Mouse (Mus musculus): ENCODE data around the gene Slc12a3. TPM values are rescaled to one million over a fixed set of nuclear protein-coding genes. Genes with fewer than 3 reads are reported as not detected.

Gene Slc12a3
- not detected in 2 replicates for polyA plus RNA-seq (2015; fragmentation: Nextera tagmentation; extraction: Ambion mirVana)

DNA sequence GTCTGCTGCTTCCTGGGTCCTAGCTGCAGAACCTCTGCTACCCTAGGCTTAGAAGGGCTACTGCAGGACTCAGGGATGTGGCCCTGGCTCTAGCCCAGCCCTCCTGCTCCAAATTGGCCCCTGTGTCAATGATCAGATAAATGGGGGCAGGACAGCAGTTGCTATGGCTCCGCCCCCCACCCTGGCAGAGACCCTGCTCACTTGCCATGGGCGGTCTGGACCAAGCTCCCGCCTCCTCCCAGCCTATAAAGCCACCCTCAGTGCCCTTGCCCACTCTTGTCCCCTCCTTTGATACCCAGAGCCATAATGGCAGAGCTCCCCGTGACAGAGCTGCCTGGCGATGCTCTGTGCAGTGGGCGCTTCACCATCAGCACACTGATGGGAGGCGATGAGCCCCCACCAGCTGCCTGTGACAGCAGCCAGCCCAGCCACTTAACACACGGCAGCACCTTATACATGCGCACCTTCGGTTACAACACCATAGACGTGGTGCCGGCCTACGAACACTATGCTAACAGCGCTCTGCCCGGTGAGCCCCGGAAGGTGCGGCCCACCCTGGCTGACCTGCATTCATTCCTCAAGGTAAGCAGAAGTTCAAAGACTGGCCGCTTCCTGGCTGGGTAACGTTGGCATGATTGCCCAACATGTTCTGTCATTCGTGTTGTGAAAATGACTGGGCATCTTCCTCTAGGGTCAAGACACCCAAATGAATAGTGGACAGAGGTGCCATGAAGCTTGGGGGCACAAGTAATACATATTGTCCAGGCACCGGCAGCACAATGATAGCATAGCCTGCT, at the start of gene Slc12a3:
Gene Slc12a3 (plus strand): TSS at position 270 of the 797 bp plus-strand sequence.
- Histone ChIP-seq H3K27ac (no peak within 1 kb of the TSS), H3K36me3 (no peaks in the 10 kb centered on the region), H3K4me2 (no peak within 1 kb of the TSS), H3K4me1 (no peaks in the 10 kb centered on the region), H3K27me3 (peaks cover 12% of the 10 kb centered on the region; the same call in 1 of the 2 replicates), H3K9me3 (no peaks in the 10 kb centered on the region), H3K9ac (no peak within 1 kb of the TSS), H3K4me3 (no peak within 1 kb of the TSS)
- ATAC-seq (ENCODE audit: insufficient number of reproducible peaks, low FRiP score, low TSS enrichment, low read depth) = no peak
- 79% methylated on average over 21 of the region's 21 CpGs for WGBS

DNA sequence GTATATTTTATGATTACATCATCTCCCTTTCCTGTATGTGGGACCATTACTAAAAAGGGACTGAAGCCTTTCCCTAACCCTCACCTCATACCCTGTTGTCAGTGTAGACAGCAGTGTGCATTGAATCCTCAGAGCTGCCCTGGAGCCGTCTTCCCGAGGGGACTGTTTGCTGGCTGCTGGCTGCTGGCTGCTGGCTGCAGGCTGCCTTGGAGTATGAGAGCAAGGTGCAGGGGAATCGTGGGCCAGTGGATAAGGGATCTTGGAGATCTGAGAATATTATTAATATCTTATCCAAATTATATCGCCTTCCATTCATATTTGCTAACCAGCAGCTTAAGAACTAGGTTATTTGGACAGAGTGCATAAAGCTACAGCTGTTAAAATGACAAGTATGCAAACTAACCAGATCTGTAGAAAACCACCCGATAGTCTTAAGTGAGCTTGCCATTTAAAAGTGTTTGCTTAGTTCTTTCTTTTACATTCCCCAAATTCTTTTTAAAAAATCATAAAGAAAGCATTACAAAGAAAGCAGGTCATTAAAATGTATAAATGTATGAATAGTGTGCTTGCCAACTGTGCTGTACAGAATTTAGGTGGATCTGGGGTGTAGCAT, 48.9 kb upstream of the Slc12a3 start:
- 64% methylated on average over 5 of the region's 5 CpGs for WGBS
- H3K4me2 ChIP-seq = no peak overlapping the region

DNA sequence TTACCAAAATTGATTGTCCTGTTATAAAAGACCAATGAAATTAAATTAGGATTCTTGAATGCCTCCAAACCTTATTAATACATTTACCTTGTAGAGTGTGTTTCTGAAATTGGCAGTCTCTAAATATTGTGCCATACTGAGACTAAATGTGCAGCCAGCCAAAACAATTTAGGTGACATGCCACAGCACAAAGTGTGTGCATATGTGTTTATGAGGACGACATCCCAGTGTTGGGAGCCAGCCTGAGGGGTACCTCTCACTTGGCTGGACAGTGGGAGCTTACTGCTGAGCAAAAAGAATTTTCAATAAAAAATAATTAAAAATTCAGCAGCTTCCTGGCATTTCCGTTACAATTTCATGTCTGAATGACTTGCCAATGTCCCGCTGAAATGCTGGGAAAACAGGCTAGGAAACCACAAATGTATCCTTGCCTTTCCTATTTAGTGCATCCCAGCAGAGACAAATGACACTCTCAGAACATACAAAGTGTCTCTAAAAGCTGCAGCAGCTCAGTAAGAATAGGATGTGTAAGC, 46.5 kb upstream of the Slc12a3 start:
- Histone ChIP-seq H3K4me3 (no peak overlapping the region), H3K9ac (no peak overlapping the region), H3K4me2 (no peak overlapping the region), H3K36me3 (no peaks in the 10 kb centered on the region), H3K4me1 (no peaks in the 10 kb centered on the region), H3K27ac (no peak overlapping the region), H3K27me3 (no peaks in the 10 kb centered on the region), H3K9me3 (no peaks in the 10 kb centered on the region)
- WGBS = 77% methylated on average over 3 of the region's 3 CpGs
- ATAC-seq (ENCODE audit: insufficient number of reproducible peaks, low FRiP score, low TSS enrichment, low read depth) = no peak

More for the DNA sequence above, 48.9 kb upstream of the Slc12a3 start:
- Histone ChIP-seq H3K4me3 (no peak overlapping the region), H3K9me3 (no peaks in the 10 kb centered on the region), H3K4me1 (no peaks in the 10 kb centered on the region), H3K9ac (no peak overlapping the region), H3K36me3 (no peaks in the 10 kb centered on the region), H3K27ac (no peak overlapping the region), H3K27me3 (no peaks in the 10 kb centered on the region)
- no peak for ATAC-seq (ENCODE audit: insufficient number of reproducible peaks, low FRiP score, low TSS enrichment, low read depth)

DNA sequence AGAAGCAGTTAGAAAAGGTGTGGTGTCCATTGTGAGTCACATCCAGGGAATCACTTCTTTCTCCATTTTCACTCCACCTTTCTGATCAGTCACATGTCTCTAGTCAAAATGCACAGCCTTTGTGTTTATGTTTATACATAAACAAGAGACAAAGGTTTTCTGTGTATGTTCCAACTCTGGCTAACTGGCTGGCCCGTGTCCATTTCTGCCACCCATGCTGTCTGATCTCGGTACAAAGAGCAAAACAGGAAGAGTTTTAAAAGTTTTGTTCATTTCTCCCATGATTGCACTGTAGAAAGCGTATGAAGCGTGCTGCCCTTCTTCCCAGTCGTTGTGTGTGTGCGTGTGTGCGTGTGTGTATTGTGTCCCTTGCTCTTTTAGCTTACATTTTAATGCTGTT, 44.8 kb upstream of the Slc12a3 start:
- Histone ChIP-seq H3K4me3 (no peak overlapping the region), H3K4me2 (no peak overlapping the region), H3K36me3 (no peaks in the 10 kb centered on the region), H3K27ac (no peak overlapping the region), H3K9ac (no peak overlapping the region), H3K4me1 (no peaks in the 10 kb centered on the region), H3K27me3 (no peaks in the 10 kb centered on the region), H3K9me3 (no peaks in the 10 kb centered on the region)
- ATAC-seq (ENCODE audit: insufficient number of reproducible peaks, low FRiP score, low TSS enrichment, low read depth) = no peak
- WGBS = 89% methylated on average over 7 of the region's 7 CpGs

DNA sequence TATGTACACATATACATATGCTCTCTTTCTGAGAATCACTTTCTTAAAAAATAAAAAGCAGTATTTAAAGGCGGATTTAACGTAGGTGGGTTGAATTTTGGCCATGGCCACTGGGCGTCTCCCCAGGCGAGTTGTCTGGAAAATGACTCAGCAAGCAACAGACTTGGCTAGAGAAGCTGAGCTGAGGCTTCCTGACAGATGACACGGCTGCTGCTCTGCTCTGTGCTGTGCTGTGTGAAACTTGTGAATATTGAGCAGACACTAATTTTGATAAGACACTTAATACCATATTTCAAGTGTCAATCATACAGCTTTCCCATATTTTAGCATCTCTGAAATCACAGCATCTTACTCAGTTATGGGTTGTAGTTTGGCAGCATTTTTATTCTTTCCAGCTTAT, 38.4 kb upstream of the Slc12a3 start:
- Histone ChIP-seq H3K9me3 (no peaks in the 10 kb centered on the region), H3K27ac (no peak overlapping the region), H3K27me3 (no peaks in the 10 kb centered on the region), H3K4me3 (no peak overlapping the region), H3K36me3 (peaks cover 18% of the 10 kb centered on the region), H3K9ac (no peak overlapping the region), H3K4me2 (no peak overlapping the region), H3K4me1 (0 out of 2 replicates have a peak, but pooled peaks cover 3% of the 10 kb centered on the region)
- ATAC-seq (ENCODE audit: insufficient number of reproducible peaks, low FRiP score, low TSS enrichment, low read depth) = no peak
- WGBS = 78% methylated on average over 5 of the region's 5 CpGs

DNA sequence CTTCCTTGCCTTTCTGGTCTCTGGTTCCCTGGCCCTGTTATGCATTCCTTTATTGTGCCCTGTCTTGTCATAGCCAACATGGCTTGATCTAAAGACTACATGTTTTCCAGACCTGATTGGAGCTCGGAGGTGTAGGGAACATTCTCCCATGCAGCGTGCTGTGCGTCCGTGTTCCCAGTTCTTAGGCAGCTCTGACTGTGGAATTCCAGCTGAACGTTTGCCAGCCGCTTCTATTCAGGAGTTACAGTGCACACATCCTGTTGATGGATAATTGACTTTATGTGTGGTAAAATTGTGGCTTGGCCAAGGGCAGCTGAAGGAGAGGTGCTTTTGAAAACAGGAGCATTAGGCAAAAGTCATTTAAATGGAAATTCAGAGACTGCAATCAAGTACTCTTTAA, 36.9 kb upstream of the Slc12a3 start:
- no peak overlapping the region for H3K9ac ChIP-seq
- peaks cover 18% of the 10 kb centered on the region for H3K36me3 ChIP-seq
- WGBS = 49% methylated on average over 6 of the region's 6 CpGs
- no peak for ATAC-seq (ENCODE audit: insufficient number of reproducible peaks, low FRiP score, low TSS enrichment, low read depth)
- H3K27me3 ChIP-seq = no peaks in the 10 kb centered on the region
- 0 out of 2 replicates have a peak overlapping the region, but pooled peaks have one; percentile 11 for H3K27ac ChIP-seq
- H3K9me3 ChIP-seq = no peaks in the 10 kb centered on the region
- H3K4me1 ChIP-seq = 0 out of 2 replicates have a peak, but pooled peaks cover 3% of the 10 kb centered on the region
- H3K4me2 ChIP-seq = no peak overlapping the region
- H3K4me3 ChIP-seq = no peak overlapping the region

DNA sequence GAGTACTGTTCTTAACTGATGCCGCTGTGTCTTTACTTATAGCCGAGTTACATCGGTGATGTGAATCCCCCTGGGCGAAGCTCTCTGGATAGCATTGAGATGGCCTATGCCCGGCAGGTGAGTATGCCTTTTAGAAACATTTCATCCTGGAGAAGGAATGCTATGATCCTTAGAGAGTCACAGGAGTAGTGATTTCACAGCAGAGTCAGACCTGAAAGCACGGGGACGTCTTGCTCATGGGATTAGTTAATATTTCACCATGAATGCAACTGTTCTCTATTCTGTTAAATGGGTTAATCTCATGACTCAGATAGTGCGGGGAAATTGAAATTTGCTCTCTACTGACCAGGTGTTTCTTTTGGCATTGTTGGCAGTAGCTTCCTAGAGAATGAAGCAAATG, 36.4 kb upstream of the Slc12a3 start:
- ATAC-seq (ENCODE audit: insufficient number of reproducible peaks, low FRiP score, low TSS enrichment, low read depth) = no peak
- no peak overlapping the region for H3K27ac ChIP-seq
- no peaks in the 10 kb centered on the region for H3K9me3 ChIP-seq
- WGBS = 91% methylated on average over 8 of the region's 8 CpGs
- H3K9ac ChIP-seq = no peak overlapping the region
- no peak overlapping the region for H3K4me3 ChIP-seq
- H3K4me2 ChIP-seq = no peak overlapping the region
- H3K36me3 ChIP-seq = peaks cover 18% of the 10 kb centered on the region
- H3K4me1 ChIP-seq = 0 out of 2 replicates have a peak, but pooled peaks cover 3% of the 10 kb centered on the region
- no peaks in the 10 kb centered on the region for H3K27me3 ChIP-seq

DNA sequence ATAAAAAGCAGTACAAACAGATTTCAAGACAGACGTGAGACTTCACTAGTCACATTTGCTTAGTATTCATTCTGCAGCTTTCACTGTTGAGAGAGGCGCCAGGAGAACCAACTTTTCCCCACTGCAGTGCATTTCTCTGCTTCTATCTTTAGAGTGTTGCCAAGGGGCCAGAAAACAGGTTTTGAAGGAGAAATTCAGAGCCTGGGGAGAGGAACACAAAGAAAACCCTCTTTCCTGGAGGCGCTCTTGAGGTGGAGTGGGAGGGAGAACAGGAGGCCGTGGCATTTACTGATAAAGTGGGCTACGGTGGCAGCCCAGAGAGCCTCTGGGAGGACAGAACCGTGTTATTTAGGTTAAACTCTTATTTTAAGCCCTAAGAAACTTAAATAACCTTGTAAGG, 33.3 kb upstream of the Slc12a3 start:
- H3K4me1 ChIP-seq = 0 out of 2 replicates have a peak, but pooled peaks cover 3% of the 10 kb centered on the region
- no peak overlapping the region for H3K9ac ChIP-seq
- H3K36me3 ChIP-seq = peaks cover 18% of the 10 kb centered on the region
- no peaks in the 10 kb centered on the region for H3K27me3 ChIP-seq
- H3K4me2 ChIP-seq = no peak overlapping the region
- no peak for ATAC-seq (ENCODE audit: insufficient number of reproducible peaks, low FRiP score, low TSS enrichment, low read depth)
- H3K4me3 ChIP-seq = no peak overlapping the region
- H3K27ac ChIP-seq = no peak overlapping the region
- no peaks in the 10 kb centered on the region for H3K9me3 ChIP-seq
- WGBS = 76% methylated on average over 6 of the region's 6 CpGs

DNA sequence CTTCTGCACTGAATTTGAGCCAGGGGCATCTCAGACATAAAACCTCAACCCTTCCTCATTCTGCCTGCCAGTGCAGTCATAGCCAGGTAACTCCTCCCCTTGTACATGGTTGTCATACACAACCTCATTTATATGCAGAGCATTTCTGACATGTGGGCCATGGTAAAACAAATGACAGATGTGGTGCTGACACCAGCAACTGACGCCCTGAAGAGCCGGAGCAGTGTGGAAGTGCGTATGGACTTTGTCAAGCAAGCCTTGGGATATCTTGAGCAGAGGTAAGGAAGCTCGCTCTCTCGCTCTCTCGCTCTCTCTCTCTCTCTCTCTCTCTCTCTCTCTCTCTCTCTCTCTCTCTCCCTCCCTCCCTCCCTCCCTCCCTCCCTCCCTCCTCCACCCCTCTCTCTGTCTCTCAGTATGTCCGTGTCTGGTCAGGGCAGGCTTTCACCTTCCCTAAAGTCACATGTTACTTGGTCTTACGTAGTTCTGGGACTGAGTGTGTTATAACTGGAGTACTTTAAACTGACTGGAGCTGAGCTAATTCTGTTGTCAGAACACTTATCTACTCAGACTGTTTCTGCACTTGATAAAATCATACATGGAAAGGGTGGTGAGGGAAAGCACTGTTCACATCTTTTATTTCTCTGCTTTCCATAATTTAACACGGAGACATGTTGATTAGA, 32.5 kb upstream of the Slc12a3 start:
- Histone ChIP-seq H3K4me3 (no peak overlapping the region), H3K9ac (no peak overlapping the region), H3K4me2 (no peak overlapping the region), H3K36me3 (peaks cover 23% of the 10 kb centered on the region), H3K27ac (no peak overlapping the region), H3K9me3 (no peaks in the 10 kb centered on the region), H3K4me1 (0 out of 2 replicates have a peak, but pooled peaks cover 3% of the 10 kb centered on the region), H3K27me3 (no peaks in the 10 kb centered on the region)
- WGBS = 76% methylated on average over 9 of the region's 9 CpGs
- no peak for ATAC-seq (ENCODE audit: insufficient number of reproducible peaks, low FRiP score, low TSS enrichment, low read depth)

DNA sequence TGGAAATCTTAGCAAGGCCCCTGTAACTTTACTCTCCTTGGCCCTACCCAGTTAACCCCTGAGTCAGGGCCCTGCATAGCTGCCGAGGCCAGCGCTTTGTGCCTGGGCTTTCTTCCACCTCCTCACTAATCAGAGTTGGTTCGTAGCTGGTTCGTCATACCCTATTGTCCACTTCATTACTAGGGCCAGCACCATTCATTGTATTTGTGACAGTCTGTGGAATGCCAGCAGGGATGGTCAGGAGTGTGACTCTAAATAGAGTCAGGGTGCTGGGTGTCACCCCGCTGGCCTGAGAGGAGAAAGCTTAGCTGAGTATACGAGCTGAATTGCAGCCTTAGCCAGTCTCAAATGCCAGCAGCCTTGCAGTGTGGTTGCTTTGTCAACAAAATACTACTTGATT, 31.9 kb upstream of the Slc12a3 start:
- ATAC-seq (ENCODE audit: insufficient number of reproducible peaks, low FRiP score, low TSS enrichment, low read depth) = no peak
- Histone ChIP-seq H3K9ac (no peak overlapping the region), H3K4me3 (no peak overlapping the region), H3K4me1 (no peaks in the 10 kb centered on the region), H3K9me3 (no peaks in the 10 kb centered on the region), H3K36me3 (peaks cover 28% of the 10 kb centered on the region), H3K27ac (no peak overlapping the region), H3K27me3 (no peaks in the 10 kb centered on the region), H3K4me2 (no peak overlapping the region)
- 79% methylated on average over 6 of the region's 6 CpGs for WGBS

DNA sequence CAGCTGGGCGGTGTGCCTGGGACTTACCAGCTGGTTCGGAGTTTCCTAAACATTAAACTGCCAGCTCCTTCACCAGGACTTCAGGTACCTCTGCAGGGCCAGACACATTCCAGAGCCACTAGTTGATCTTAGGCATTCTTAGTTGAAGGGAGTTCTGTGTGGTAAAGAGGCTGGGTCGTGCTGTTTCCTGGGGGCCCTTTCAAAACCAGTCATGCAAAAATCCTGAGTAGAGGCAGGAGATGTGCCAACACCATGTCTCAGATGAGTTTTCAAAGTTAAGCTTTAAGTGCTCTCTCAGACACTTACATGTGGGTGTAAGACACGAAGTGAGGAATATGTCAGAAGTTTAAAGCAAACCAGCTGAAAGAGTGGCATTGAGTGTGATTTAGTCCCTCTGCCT, 28.2 kb upstream of the Slc12a3 start:
- ATAC-seq (ENCODE audit: insufficient number of reproducible peaks, low FRiP score, low TSS enrichment, low read depth) = no peak
- Histone ChIP-seq H3K27ac (no peak overlapping the region), H3K4me1 (no peaks in the 10 kb centered on the region), H3K9me3 (no peaks in the 10 kb centered on the region), H3K4me2 (no peak overlapping the region), H3K27me3 (no peaks in the 10 kb centered on the region), H3K36me3 (peaks cover 43% of the 10 kb centered on the region), H3K4me3 (no peak overlapping the region), H3K9ac (no peak overlapping the region)
- WGBS = 70% methylated on average over 4 of the region's 4 CpGs

DNA sequence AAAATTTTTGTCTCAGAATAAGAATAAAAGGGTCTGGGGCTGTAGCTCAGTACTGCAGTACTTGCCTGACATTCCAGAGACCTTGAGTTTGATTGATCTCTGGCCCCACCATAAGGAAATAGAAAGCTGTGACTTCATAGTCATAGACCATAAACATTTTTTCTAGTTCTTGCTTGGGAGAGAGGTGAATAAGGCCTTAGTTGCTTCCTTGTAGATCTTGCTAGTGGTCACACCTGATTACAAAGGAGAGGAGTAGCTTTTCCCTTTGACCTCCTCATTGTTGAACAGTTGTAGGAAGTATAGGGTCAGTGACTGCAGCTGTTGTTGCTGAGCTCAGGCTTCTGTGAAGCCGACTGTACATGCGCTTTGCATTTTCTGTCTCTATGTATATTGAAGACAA, 24.6 kb upstream of the Slc12a3 start:
- H3K9me3 ChIP-seq = no peaks in the 10 kb centered on the region
- H3K27ac ChIP-seq = no peak overlapping the region
- H3K36me3 ChIP-seq = peaks cover 71% of the 10 kb centered on the region
- no peaks in the 10 kb centered on the region for H3K27me3 ChIP-seq
- no peak overlapping the region for H3K4me2 ChIP-seq
- H3K4me1 ChIP-seq = no peaks in the 10 kb centered on the region
- ATAC-seq (ENCODE audit: insufficient number of reproducible peaks, low FRiP score, low TSS enrichment, low read depth) = no peak
- no peak overlapping the region for H3K9ac ChIP-seq
- no peak overlapping the region for H3K4me3 ChIP-seq
- WGBS = 92% methylated on average over 2 of the region's 2 CpGs
